Mouse (Mus musculus): ENCODE measurements at regions not wholly inside any gene's neighbourhood (a gene's known extent, or its start where the extent isn't known, plus 50 kb on each side); places are given as distances from the start of the nearest gene placed in this dataset.

- H3K9me3 ChIP-seq (ENCODE audit: low read depth, low read length): no peaks in the 10 kb centered on the region
- 6% methylated on average over 15 of the region's 15 CpGs for WGBS
- H3K27me3 ChIP-seq (ENCODE audit: insufficient read depth, low read length): 0 out of 2 replicates have a peak, but pooled peaks cover 2% of the 10 kb centered on the region
- H3K36me3 ChIP-seq (ENCODE audit: insufficient read depth): no peaks in the 10 kb centered on the region
- ATAC-seq (ENCODE audit: insufficient read depth) (no peak), DNase-seq (peak; percentile 34)
- no peak overlapping the region for H3K27ac ChIP-seq (ENCODE audit: low read depth)
- no peak overlapping the region for H3K9ac ChIP-seq
- H3K4me2 ChIP-seq: no peak overlapping the region
- H3K4me3 ChIP-seq (ENCODE audit: low read depth, low read length): no peak overlapping the region
- no peak for TF ChIP-seq CTCF (IDR thresholded peaks at IDR 0.05; ENCODE audit: low read depth)
- H3K4me1 ChIP-seq (ENCODE audit: insufficient read depth): no peaks in the 10 kb centered on the region
Observed at GRCm38 (mm10) chr11:84760622-84761196, 58.6 kb downstream of the Mrm1 start.

- Histone ChIP-seq H3K9me3 (ENCODE audit: low read depth, low read length) (no peaks in the 10 kb centered on the region), H3K27me3 (ENCODE audit: insufficient read depth, low read length) (0 out of 2 replicates have a peak, but pooled peaks cover 2% of the 10 kb centered on the region), H3K27ac (ENCODE audit: low read depth) (no peak overlapping the region), H3K9ac (no peak overlapping the region), H3K4me1 (ENCODE audit: insufficient read depth) (no peaks in the 10 kb centered on the region), H3K36me3 (ENCODE audit: insufficient read depth) (no peaks in the 10 kb centered on the region), H3K4me2 (no peak overlapping the region), H3K4me3 (ENCODE audit: low read depth, low read length) (no peak overlapping the region)
- no peak for ATAC-seq (ENCODE audit: insufficient read depth)
- DNase-seq: no peak
- 74% methylated on average over 5 of the region's 5 CpGs for WGBS
- no peak for TF ChIP-seq CTCF (IDR thresholded peaks at IDR 0.05; ENCODE audit: low read depth)
Observed at GRCm38 (mm10) chr11:84759478-84759986, 59.8 kb downstream of the Mrm1 start.

GRCm38 (mm10) chr11:84752007-84752406, 67.3 kb downstream of the Mrm1 start:
- Histone ChIP-seq H3K36me3 (ENCODE audit: insufficient read depth) (no peaks in the 10 kb centered on the region), H3K4me3 (ENCODE audit: low read depth, low read length) (no peak overlapping the region), H3K4me2 (no peak overlapping the region), H3K4me1 (ENCODE audit: insufficient read depth) (0 out of 2 replicates have a peak, but pooled peaks cover 3% of the 10 kb centered on the region), H3K9me3 (ENCODE audit: low read depth, low read length) (no peaks in the 10 kb centered on the region), H3K9ac (no peak overlapping the region), H3K27me3 (ENCODE audit: insufficient read depth, low read length) (no peaks in the 10 kb centered on the region), H3K27ac (ENCODE audit: low read depth) (no peak overlapping the region)
- WGBS: 70% methylated on average over 6 of the region's 6 CpGs
- DNase-seq (peak; percentile 24), ATAC-seq (ENCODE audit: insufficient read depth) (no peak)
- TF ChIP-seq CTCF (IDR thresholded peaks at IDR 0.05; ENCODE audit: low read depth): no peak

GRCm38 (mm10) chr11:84749490-84750349, 69.6 kb downstream of the Mrm1 start:
- Histone ChIP-seq H3K4me1 (ENCODE audit: insufficient read depth) (0 out of 2 replicates have a peak, but pooled peaks cover 3% of the 10 kb centered on the region), H3K36me3 (ENCODE audit: insufficient read depth) (no peaks in the 10 kb centered on the region), H3K4me2 (no peak overlapping the region), H3K9me3 (ENCODE audit: low read depth, low read length) (no peaks in the 10 kb centered on the region), H3K9ac (no peak overlapping the region), H3K27me3 (ENCODE audit: insufficient read depth, low read length) (no peaks in the 10 kb centered on the region), H3K27ac (ENCODE audit: low read depth) (no peak overlapping the region), H3K4me3 (ENCODE audit: low read depth, low read length) (no peak overlapping the region)
- no peak for TF ChIP-seq CTCF (IDR thresholded peaks at IDR 0.05; ENCODE audit: low read depth)
- DNase-seq (peak; percentile 60), ATAC-seq (ENCODE audit: insufficient read depth) (peak; percentile 65; the same call in 1 of the 2 replicates)
- WGBS: 23% methylated on average over 12 of the region's 12 CpGs

GRCm38 (mm10) chr11:84738769-84739589, 80.3 kb downstream of the Mrm1 start:
- no peaks in the 10 kb centered on the region for H3K4me1 ChIP-seq (ENCODE audit: insufficient read depth)
- H3K27ac ChIP-seq (ENCODE audit: low read depth): no peak overlapping the region
- H3K36me3 ChIP-seq (ENCODE audit: insufficient read depth): no peaks in the 10 kb centered on the region
- 13% methylated on average over 17 of the region's 17 CpGs for WGBS
- no peaks in the 10 kb centered on the region for H3K27me3 ChIP-seq (ENCODE audit: insufficient read depth, low read length)
- no peak overlapping the region for H3K9ac ChIP-seq
- TF ChIP-seq CTCF (IDR thresholded peaks at IDR 0.05; ENCODE audit: low read depth): no peak
- H3K4me2 ChIP-seq: no peak overlapping the region
- no peaks in the 10 kb centered on the region for H3K9me3 ChIP-seq (ENCODE audit: low read depth, low read length)
- no peak overlapping the region for H3K4me3 ChIP-seq (ENCODE audit: low read depth, low read length)
- ATAC-seq (ENCODE audit: insufficient read depth) (no peak), DNase-seq (no peak)

GRCm38 (mm10) chr11:84738128-84738527, 81.2 kb downstream of the Mrm1 start:
- no peak overlapping the region for H3K4me3 ChIP-seq (ENCODE audit: low read depth, low read length)
- WGBS: 44% methylated on average over 3 of the region's 3 CpGs
- no peak overlapping the region for H3K27ac ChIP-seq (ENCODE audit: low read depth)
- no peaks in the 10 kb centered on the region for H3K27me3 ChIP-seq (ENCODE audit: insufficient read depth, low read length)
- no peak for TF ChIP-seq CTCF (IDR thresholded peaks at IDR 0.05; ENCODE audit: low read depth)
- DNase-seq: no peak
- no peaks in the 10 kb centered on the region for H3K9me3 ChIP-seq (ENCODE audit: low read depth, low read length)
- H3K9ac ChIP-seq: no peak overlapping the region
- H3K36me3 ChIP-seq (ENCODE audit: insufficient read depth): no peaks in the 10 kb centered on the region
- H3K4me2 ChIP-seq: no peak overlapping the region
- no peak for ATAC-seq (ENCODE audit: insufficient read depth)
- no peaks in the 10 kb centered on the region for H3K4me1 ChIP-seq (ENCODE audit: insufficient read depth)

Measured in lung, embryonic 14.5 days (tissue).